Comparison of ENCODE assay signal across 8 mouse cellular contexts in genomic region chr12:110992128-110992553, GRCm38 (mm10). TPM values are rescaled to one million over a fixed set of nuclear protein-coding genes. Genes with fewer than 3 reads are reported as not detected.
DNase-seq lines count a peak whose midpoint lies in the region; ATAC-seq and TF ChIP-seq lines count a peak whose summit lies in the region.

No protein-coding gene starts in this region.

- WGBS in embryonic facial prominence, embryonic 15.5 days, result under 1% methylated on average over 24 of the region's 24 CpGs
- 2% methylated on average over 23 of the region's 24 CpGs for WGBS in limb, embryonic 14.5 days
- WGBS in midbrain, embryonic 16.5 days, result 1% methylated on average over 23 of the region's 24 CpGs
- WGBS in spleen, adult 2 months, result under 1% methylated on average over 24 of the region's 24 CpGs

- peak; percentile 96 to 97 for DNase-seq in B cell, adult 2 months
- DNase-seq in heart, adult 9 months (ENCODE audit: low spot score in 2 of 2), result peak; percentile 86 to 93
- peak; percentile 95 for DNase-seq in kidney, adult 9 months
- DNase-seq in limb, embryonic 14.5 days (ENCODE audit: low spot score), result peak; percentile 88
- peak; percentile 82 to 88 for DNase-seq in spleen, adult 2 months (ENCODE audit: low read depth in 1 of 2, low spot score in 2 of 2)

- H3K4me2 ChIP-seq in embryonic facial prominence, embryonic 15.5 days (replicated peaks), result peak overlapping the region; percentile 75
- H3K4me2 ChIP-seq in limb, embryonic 14.5 days (replicated peaks; ENCODE audit: low read depth, low read length, severe bottlenecking), result peak overlapping the region; percentile 64
- H3K4me2 ChIP-seq in midbrain, embryonic 16.5 days (ENCODE audit: low read length), result peak overlapping the region; percentile 63

- peak; percentile 98 for TF ChIP-seq CTCF in bone marrow macrophage, adult 2 months (IDR thresholded peaks at IDR 0.05; ENCODE audit: low read depth, low read length)
- peak; percentile 98 for TF ChIP-seq CTCF in spleen, adult 2 months (IDR thresholded peaks at IDR 0.05; ENCODE audit: extremely low read depth, insufficient read depth, insufficient read length, insufficient replicate concordance)

- peak overlapping the region; percentile 80 for H3K4me3 ChIP-seq in bone marrow macrophage, adult 2 months (ENCODE audit: insufficient read depth, low read length)
- peak overlapping the region; percentile 58 for H3K4me3 ChIP-seq in embryonic facial prominence, embryonic 15.5 days (replicated peaks)
- H3K4me3 ChIP-seq in limb, embryonic 14.5 days (replicated peaks; ENCODE audit: low read length), result peak overlapping the region; percentile 51
- H3K4me3 ChIP-seq in midbrain, embryonic 16.5 days (ENCODE audit: low read depth, low read length), result peak overlapping the region; percentile 45
- H3K4me3 ChIP-seq in spleen, adult 2 months (ENCODE audit: extremely low read depth, insufficient read depth, insufficient read length), result peak overlapping the region; percentile 69

- peak; percentile 82 for ATAC-seq in embryonic facial prominence, embryonic 15.5 days (ENCODE audit: insufficient number of reproducible peaks, low FRiP score, low TSS enrichment, low read depth)
- peak; percentile 91 for ATAC-seq in limb, embryonic 14.5 days (ENCODE audit: low FRiP score, low read depth)
- ATAC-seq in midbrain, embryonic 16.5 days, result peak; percentile 85

- H3K36me3 ChIP-seq in embryonic facial prominence, embryonic 15.5 days, result no peaks in the 10 kb centered on the region
- no peaks in the 10 kb centered on the region for H3K36me3 ChIP-seq in limb, embryonic 14.5 days (ENCODE audit: control insufficient read depth, insufficient read depth, low read length)
- H3K36me3 ChIP-seq in midbrain, embryonic 16.5 days (ENCODE audit: control insufficient read depth, insufficient read depth, low read length), result no peaks in the 10 kb centered on the region
- H3K36me3 ChIP-seq in spleen, adult 2 months (ENCODE audit: control insufficient read depth, insufficient read depth, low read length), result no peaks in the 10 kb centered on the region

- no peaks in the 10 kb centered on the region for H3K27me3 ChIP-seq in embryonic facial prominence, embryonic 15.5 days
- H3K27me3 ChIP-seq in limb, embryonic 14.5 days (ENCODE audit: control insufficient read depth, insufficient read depth, low read length), result no peaks in the 10 kb centered on the region
- H3K27me3 ChIP-seq in midbrain, embryonic 16.5 days (ENCODE audit: control insufficient read depth, insufficient read depth, low read depth, low read length), result no peaks in the 10 kb centered on the region
- no peaks in the 10 kb centered on the region for H3K27me3 ChIP-seq in spleen, adult 2 months (ENCODE audit: control insufficient read depth, insufficient read depth, low read length)

- H3K9me3 ChIP-seq in embryonic facial prominence, embryonic 15.5 days (replicated peaks), result no peaks in the 10 kb centered on the region
- no peaks in the 10 kb centered on the region for H3K9me3 ChIP-seq in limb, embryonic 14.5 days (ENCODE audit: control insufficient read depth, low read length)
- H3K9me3 ChIP-seq in midbrain, embryonic 16.5 days (replicated peaks; ENCODE audit: control insufficient read depth, low read length, poor library complexity, severe bottlenecking), result no peaks in the 10 kb centered on the region

- H3K4me1 ChIP-seq in bone marrow macrophage, adult 2 months (ENCODE audit: control insufficient read depth, insufficient read depth, low read length), result peaks cover 2% of the 10 kb centered on the region; the same call in 1 of the 2 replicates
- peaks cover 16% of the 10 kb centered on the region for H3K4me1 ChIP-seq in embryonic facial prominence, embryonic 15.5 days
- no peaks in the 10 kb centered on the region; the same call in 1 of the 2 replicates for H3K4me1 ChIP-seq in limb, embryonic 14.5 days (ENCODE audit: control insufficient read depth, insufficient read depth, low read length)
- no peaks in the 10 kb centered on the region for H3K4me1 ChIP-seq in midbrain, embryonic 16.5 days (ENCODE audit: control insufficient read depth, insufficient read depth, low read length)
- no peaks in the 10 kb centered on the region for H3K4me1 ChIP-seq in spleen, adult 2 months (ENCODE audit: control insufficient read depth, insufficient read depth, insufficient read length)

- peak overlapping the region; percentile 39; the same call in 1 of the 2 replicates for H3K27ac ChIP-seq in bone marrow macrophage, adult 2 months (ENCODE audit: insufficient read depth, low read depth, low read length)
- H3K27ac ChIP-seq in embryonic facial prominence, embryonic 15.5 days (replicated peaks), result peak overlapping the region; percentile 84
- H3K27ac ChIP-seq in limb, embryonic 14.5 days (replicated peaks; ENCODE audit: low read depth, low read length), result peak overlapping the region; percentile 61
- H3K27ac ChIP-seq in midbrain, embryonic 16.5 days (ENCODE audit: low read length), result peak overlapping the region; percentile 29; the same call in 1 of the 2 replicates
- peak overlapping the region; percentile 24; the same call in 1 of the 2 replicates for H3K27ac ChIP-seq in spleen, adult 2 months (ENCODE audit: insufficient read depth, low read length)

- no peak for TF ChIP-seq POLR2A in bone marrow macrophage, adult 2 months (IDR thresholded peaks at IDR 0.05; ENCODE audit: borderline replicate concordance, low read depth, low read length)
- no peak for TF ChIP-seq POLR2A in limb, embryonic 14.5 days (IDR thresholded peaks at IDR 0.05; ENCODE audit: borderline replicate concordance, extremely low read depth, insufficient read depth, insufficient read length)
- TF ChIP-seq POLR2A in spleen, adult 2 months (IDR thresholded peaks at IDR 0.05; ENCODE audit: low read depth, low read length), result no peak

- peak overlapping the region; percentile 55 for H3K9ac ChIP-seq in embryonic facial prominence, embryonic 15.5 days
- H3K9ac ChIP-seq in limb, embryonic 14.5 days (ENCODE audit: low read depth, low read length, severe bottlenecking), result peak overlapping the region; percentile 65
- peak overlapping the region; percentile 66 for H3K9ac ChIP-seq in midbrain, embryonic 16.5 days (ENCODE audit: low read depth, low read length)

RNA-seq across cellular contexts. Expression of gene Ankrd9, which starts 13.3 kb away (rescaled TPM):
- polyA plus RNA-seq in bone marrow macrophage, adult 2 months (2012; ENCODE audit: insufficient read depth, insufficient read length, missing spikeins), result 2.2 and 2.3 TPM in 2 replicates
- polyA plus RNA-seq in embryonic facial prominence, embryonic 15.5 days (2015; fragmentation: Nextera tagmentation; extraction: Ambion mirVana), result 16.6 and 17.6 TPM in 2 replicates
- 15.6 and 21.6 TPM in 2 replicates for polyA plus RNA-seq in limb, embryonic 14.5 days (2012; rRNA removed)
- polyA plus RNA-seq in limb, embryonic 14.5 days (2014; fragmentation: Nextera tagmentation; extraction: Ambion mirVana), result 11.7 and 12.5 TPM in 2 replicates
- polyA plus RNA-seq in midbrain, embryonic 16.5 days (2015; fragmentation: Nextera tagmentation; extraction: Ambion mirVana), result 7.0 and 7.1 TPM in 2 replicates
- polyA plus RNA-seq in spleen, adult 2 months (2012; rRNA removed), result 21.0 and 25.6 TPM in 2 replicates

RNA-seq across cellular contexts. Expression of gene Rcor1, which starts 47.0 kb away (rescaled TPM):
- 26.2 and 33.8 TPM in 2 replicates for polyA plus RNA-seq in bone marrow macrophage, adult 2 months (2012; ENCODE audit: insufficient read depth, insufficient read length, missing spikeins)
- polyA plus RNA-seq in embryonic facial prominence, embryonic 15.5 days (2015; fragmentation: Nextera tagmentation; extraction: Ambion mirVana), result 13.0 and 14.3 TPM in 2 replicates
- polyA plus RNA-seq in limb, embryonic 14.5 days (2012; rRNA removed), result 29.4 and 30.2 TPM in 2 replicates
- polyA plus RNA-seq in limb, embryonic 14.5 days (2014; fragmentation: Nextera tagmentation; extraction: Ambion mirVana), result 17.7 and 20.6 TPM in 2 replicates
- 4.4 and 5.3 TPM in 2 replicates for polyA plus RNA-seq in midbrain, embryonic 16.5 days (2015; fragmentation: Nextera tagmentation; extraction: Ambion mirVana)
- 7.1 and 7.8 TPM in 2 replicates for polyA plus RNA-seq in spleen, adult 2 months (2012; rRNA removed)

Comparison
In these comparisons a context has a peak if more than half of its experiments do, and no peak if none do; other contexts are left out.
1. Peak in every context shown above with its lines: DNase-seq, ATAC-seq, H3K4me3 ChIP-seq and H3K27ac ChIP-seq.
2. H3K27ac ChIP-seq: peak in every context shown above with its lines; median percentile 84 in embryonic facial prominence, embryonic 15.5 days; 61 in limb, embryonic 14.5 days; 39 in bone marrow macrophage, adult 2 months; 29 in midbrain, embryonic 16.5 days; 24 in spleen, adult 2 months.